Mouse (Mus musculus) testis, postnatal 10 days (tissue): ENCODE measurements around the gene Zbtb48.

Experiments
- DNase-seq: peaks from one replicate; pipeline ENCODE4 v3.0.0; 2021; ENCODE audit warnings: low spot score

Gene Zbtb48

GRCm38 (mm10) chr4:152029087-152029486 lies 1.6 kb upstream of the Zbtb48 start:
- DNase-seq, result no peak

- no peak for DNase-seq
These were observed 985 bp upstream of the Zbtb48 start for GRCm38 (mm10) chr4:152028456-152028855.

GRCm38 (mm10) chr4:152026751-152027508 lies 541 bp downstream of the Zbtb48 start:
- peak; percentile 72 for DNase-seq

GRCm38 (mm10) chr4:152024525-152024924 lies 2.9 kb downstream of the Zbtb48 start:
- no peak for DNase-seq

GRCm38 (mm10) chr4:152022506-152022905 lies 5.0 kb downstream of the Zbtb48 start:
- no peak for DNase-seq

- DNase-seq, result no peak
These were observed 5.8 kb downstream of the Zbtb48 start for GRCm38 (mm10) chr4:152021568-152022097.

- DNase-seq, result no peak
These were observed 7.4 kb downstream of the Zbtb48 start for GRCm38 (mm10) chr4:152020024-152020423.

- DNase-seq, result no peak
These were observed 8.4 kb downstream of the Zbtb48 start for GRCm38 (mm10) chr4:152019073-152019472.

- no peak for DNase-seq
These were observed 14.2 kb downstream of the Zbtb48 start for GRCm38 (mm10) chr4:152013036-152013813.

- DNase-seq, result no peak
These were observed 15.4 kb downstream of the Zbtb48 start for GRCm38 (mm10) chr4:152012109-152012508.

GRCm38 (mm10) chr4:152011171-152011760 lies 16.2 kb downstream of the Zbtb48 start:
- DNase-seq, result no peak

GRCm38 (mm10) chr4:152010707-152011134 lies 16.8 kb downstream of the Zbtb48 start:
- no peak for DNase-seq

- no peak for DNase-seq
These were observed 17.3 kb downstream of the Zbtb48 start for GRCm38 (mm10) chr4:152010091-152010706.

- DNase-seq, result peak; percentile 73
These were observed 18.1 kb downstream of the Zbtb48 start for GRCm38 (mm10) chr4:152009076-152010051.

GRCm38 (mm10) chr4:152008622-152009075 lies 18.8 kb downstream of the Zbtb48 start, which contains the start of gene Klhl21:
TSS of gene Klhl21 (plus strand) at chr4:152008803.
- DNase-seq, result peak; percentile 97

- DNase-seq, result no peak
These were observed 19.3 kb downstream of the Zbtb48 start for GRCm38 (mm10) chr4:152008148-152008500.

GRCm38 (mm10) chr4:152007481-152008147 lies 19.9 kb downstream of the Zbtb48 start:
- no peak for DNase-seq

GRCm38 (mm10) chr4:152006812-152007211 lies 20.7 kb downstream of the Zbtb48 start:
- DNase-seq, result no peak

- no peak for DNase-seq
These were observed 21.3 kb downstream of the Zbtb48 start for GRCm38 (mm10) chr4:152006137-152006536.

- DNase-seq, result no peak
These were observed 25.4 kb downstream of the Zbtb48 start for GRCm38 (mm10) chr4:152002063-152002462.
